Mouse (Mus musculus) E14TG2a.4 (cell line): Measurements from ENCODE around the gene Ifitm7.

Experiments
- CTCF ChIP-seq: conservative IDR thresholded peaks from 2 replicates; pipeline ENCODE4 v1.5.1; 2014; ENCODE audit warnings: low read length
- NANOG ChIP-seq: IDR thresholded peaks from 2 replicates; pipeline ENCODE4 v1.6.1; 2014; ENCODE audit warnings: borderline replicate concordance, low read length, mixed read lengths
- POU5F1 ChIP-seq: IDR thresholded peaks from 2 replicates; pipeline ENCODE4 v1.6.1; 2014; ENCODE audit warnings: low read length, borderline replicate concordance

DNA sequence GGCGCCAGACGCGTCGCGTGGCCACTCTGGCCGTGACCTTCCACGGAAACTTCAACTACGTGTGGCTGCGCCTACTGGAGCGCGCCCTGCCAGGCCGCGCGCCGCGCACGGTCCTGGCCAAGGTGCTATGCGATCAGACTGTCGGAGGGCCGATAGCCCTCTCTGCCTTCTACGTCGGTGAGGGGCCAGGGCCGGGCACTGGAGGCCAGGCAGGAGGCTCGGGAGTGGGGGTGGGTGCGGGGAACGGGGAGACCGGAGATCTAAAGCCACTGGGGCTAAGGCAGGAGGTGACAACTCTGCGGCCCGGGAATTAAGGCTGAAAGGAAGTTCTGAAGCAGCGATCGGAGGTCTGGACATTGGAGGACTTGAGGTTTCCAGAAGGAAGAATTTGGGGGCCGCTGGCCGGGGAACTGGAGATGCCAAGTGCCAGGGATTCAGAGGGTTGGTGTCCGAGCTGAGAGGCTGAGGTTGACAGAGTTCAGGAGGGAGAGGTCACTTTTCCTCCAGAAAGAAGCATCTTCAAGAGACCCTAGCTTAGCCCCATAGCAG lies 45.8 kb downstream of the Ifitm7 start:
- TF ChIP-seq CTCF (no peak), POU5F1 (no peak), NANOG (no peak)
